Mouse (Mus musculus) thymus, adult 2 months (tissue): ENCODE measurements around the gene Klhl36.

Experiments
- CTCF ChIP-seq: fragments of 200-500 bp; IDR thresholded peaks from 2 replicates; pipeline ENCODE4 v1.5.1; 2012; ENCODE audit warnings: mild to moderate bottlenecking, control low read depth, low read length, moderate library complexity, borderline replicate concordance; ENCODE audit not compliant: control insufficient read depth, poor library complexity, insufficient read depth; ENCODE audit errors: extremely low read depth
- POLR2A ChIP-seq: fragments of 200-500 bp; IDR thresholded peaks from 2 replicates; pipeline ENCODE4 v1.6.1; 2012; ENCODE audit warnings: mild to moderate bottlenecking, low read length, control low read depth, moderate library complexity; ENCODE audit not compliant: control insufficient read depth, poor library complexity, insufficient read depth; ENCODE audit errors: extremely low read depth

GRCm38 (mm10) chr8:119819976-119820375 lies 42.1 kb upstream of the Klhl36 start:
- TF ChIP-seq CTCF (no peak), POLR2A (no peak)
